Comparison of ENCODE assay signal across 8 mouse cellular contexts in genomic region chr7:28981651-28982273, GRCm38 (mm10). TPM values are rescaled to one million over a fixed set of nuclear protein-coding genes. Genes with fewer than 3 reads are reported as not detected.
DNase-seq lines count a peak whose midpoint lies in the region; ATAC-seq and TF ChIP-seq lines count a peak whose summit lies in the region.

TSS of gene Eif3k (minus strand) at chr7:28981864.
TSS of gene Map4k1 (plus strand) at chr7:28982050.

- no peak for TF ChIP-seq CTCF in lung, adult 2 months (IDR thresholded peaks at IDR 0.05; ENCODE audit: insufficient read depth, low read length)

- intact Hi-C loops in heart, postnatal 25 days (cut with DNase I), result loop anchor here (5.0 to 10.0 kb wide), 3 partner anchors 61 to 323 kb away; partner anchors contain the start of genes Dpf1, Kcnk6 and Yif1b

- peak; percentile 93; the same call in 1 of the 2 replicates for TF ChIP-seq POLR2A in lung, adult 2 months (IDR thresholded peaks at IDR 0.05; ENCODE audit: borderline replicate concordance, extremely low read depth, low read depth, low read length)

- H3K4me2 ChIP-seq in forebrain, embryonic 15.5 days (replicated peaks), result peak within 1 kb of the TSS; percentile 89

- peaks cover 34% of the 10 kb centered on the region for H3K36me3 ChIP-seq in ES-E14 (ENCODE audit: control insufficient read depth, insufficient read depth, low read length, poor library complexity, severe bottlenecking)
- H3K36me3 ChIP-seq in forebrain, embryonic 15.5 days, result peaks cover 26% of the 10 kb centered on the region

- peak within 1 kb of the TSS; percentile 97 for H3K9ac ChIP-seq in ES-E14 (ENCODE audit: insufficient read depth, low read depth, low read length, poor library complexity, severe bottlenecking)
- peak within 1 kb of the TSS; percentile 76 for H3K9ac ChIP-seq in forebrain, embryonic 15.5 days (replicated peaks)

- H3K27ac ChIP-seq in ES-E14 (ENCODE audit: insufficient read depth, low read depth, low read length, poor library complexity, severe bottlenecking), result peak within 1 kb of the TSS; percentile 82
- H3K27ac ChIP-seq in forebrain, embryonic 15.5 days (replicated peaks), result peak within 1 kb of the TSS; percentile 65

- peak; percentile 99 for DNase-seq in ES-E14 (ENCODE audit: low read depth, low spot score)
- peak; percentile 97 for DNase-seq in cerebellum, adult 11-12 months
- peak; percentile 95 for DNase-seq in heart, postnatal 25 days (ENCODE audit: low spot score)
- peak; percentile 96 to 99 for DNase-seq in layer of hippocampus, adult 18-20 months (ENCODE audit: low spot score in 2 of 2)
- peak; percentile 90 for DNase-seq in lung, adult 2 months
- DNase-seq in thymus, adult 18-20 months, result peak; percentile 95 to 98

- under 1% methylated on average over 35 of the region's 36 CpGs for WGBS in forebrain, embryonic 15.5 days
- WGBS in lung, adult 2 months, result under 1% methylated on average over 36 of the region's 36 CpGs

- in situ Hi-C loops in ES-E14 (cut with MboI; ENCODE audit: low sequenced_read_pairs in 2 of 2, unreplicated experiment in 2 of 2), result no loop called here

- no peaks in the 10 kb centered on the region for H3K27me3 ChIP-seq in forebrain, embryonic 15.5 days

- H3K9me3 ChIP-seq in ES-E14 (ENCODE audit: control insufficient read depth, insufficient read depth, low read depth, low read length), result no peaks in the 10 kb centered on the region
- no peaks in the 10 kb centered on the region for H3K9me3 ChIP-seq in forebrain, embryonic 15.5 days

- H3K4me3 ChIP-seq in ES-E14 (ENCODE audit: insufficient read depth in 1 of 2, low read depth in 1 of 2, low read length in 2 of 2, poor library complexity in 1 of 2, severe bottlenecking in 1 of 2), result peak within 1 kb of the TSS; percentile 73 to 95
- peak within 1 kb of the TSS; percentile 65 for H3K4me3 ChIP-seq in forebrain, embryonic 15.5 days
- peak within 1 kb of the TSS; percentile 96 for H3K4me3 ChIP-seq in lung, adult 2 months (replicated peaks; ENCODE audit: extremely low read depth, low read depth, low read length)

- peak; percentile 97 for ATAC-seq in forebrain, embryonic 15.5 days (replicated peaks)
- ATAC-seq in neutrophil, adult 5-6 weeks (ENCODE audit: extremely low read depth, insufficient number of reproducible peaks, low FRiP score, poor library complexity, severe bottlenecking), result peak; percentile 72

- H3K4me1 ChIP-seq in ES-E14 (ENCODE audit: control insufficient read depth in 2 of 2, insufficient read depth in 2 of 2, low read length in 2 of 2, poor library complexity in 1 of 2), result peaks cover 3 to 20% of the 10 kb centered on the region in 2 experiments; a peak in 3 of 4 replicates
- H3K4me1 ChIP-seq in forebrain, embryonic 15.5 days, result peaks cover 19% of the 10 kb centered on the region
- peaks cover 7% of the 10 kb centered on the region for H3K4me1 ChIP-seq in lung, adult 2 months (ENCODE audit: control insufficient read depth, insufficient read depth, low read length)

TF ChIP-seq in ES-E14, 5 proteins besides CTCF, POLR2A, EP300 and RAD21:
- peak; percentile 74; the same call in 1 of the 2 replicates for TF ChIP-seq HCFC1 (IDR thresholded peaks at IDR 0.05; ENCODE audit: borderline replicate concordance, insufficient read depth, low read length)
- TF ChIP-seq ZC3H11A (IDR thresholded peaks at IDR 0.05; ENCODE audit: borderline replicate concordance, low read depth, low read length), result no peak
- peak; percentile 33; the same call in 1 of the 2 replicates for TF ChIP-seq MAFK (IDR thresholded peaks at IDR 0.05; ENCODE audit: insufficient read depth, low read depth, low read length)
- TF ChIP-seq ZNF384 (IDR thresholded peaks at IDR 0.05; ENCODE audit: low read depth, low read length), result peak; percentile 100
- TF ChIP-seq CHD2 (IDR thresholded peaks at IDR 0.05; ENCODE audit: low read depth, low read length), result no peak
TF ChIP-seq in ES-E14: peak in this region for 3.

RNA-seq across cellular contexts. Expression of gene Eif3k, which starts in this region (rescaled TPM):
- 474 and 500 TPM in 2 replicates for total RNA-seq in ES-E14 (2012; rRNA removed)
- polyA plus RNA-seq in forebrain, embryonic 15.5 days (2015; fragmentation: Nextera tagmentation; extraction: Ambion mirVana), result 303 and 307 TPM in 2 replicates
- 100 to 1,000 TPM; 148 to 164 TPM for total RNA-seq in heart, postnatal 25 days (2021)
- total RNA-seq in layer of hippocampus, adult 18-20 months (2021), result 100 to 1,000 TPM; 201 to 212 TPM
- polyA plus RNA-seq in lung, adult 2 months (2012; rRNA removed), result 175 and 234 TPM in 2 replicates
- 191 and 195 TPM in 2 replicates for total RNA-seq in neutrophil, adult 5-6 weeks (2017)

RNA-seq across cellular contexts. Expression of gene Map4k1, which starts in this region (rescaled TPM):
- total RNA-seq in ES-E14 (2012; rRNA removed), result 14.8 and 15.6 TPM in 2 replicates
- polyA plus RNA-seq in forebrain, embryonic 15.5 days (2015; fragmentation: Nextera tagmentation; extraction: Ambion mirVana), result 5.5 and 7.7 TPM in 2 replicates
- 1 to 10 TPM in 1 of 2 experiments, under 1 TPM in 1; 0.44 to 1.3 TPM for total RNA-seq in heart, postnatal 25 days (2021)
- 1 to 10 TPM in 1 of 2 experiments, under 1 TPM in 1; 0.99 to 1.3 TPM for total RNA-seq in layer of hippocampus, adult 18-20 months (2021)
- 16.7 and 17.0 TPM in 2 replicates for polyA plus RNA-seq in lung, adult 2 months (2012; rRNA removed)
- 132 and 154 TPM in 2 replicates for total RNA-seq in neutrophil, adult 5-6 weeks (2017)

Comparison
In these comparisons a context has a peak if more than half of its experiments do, and no peak if none do; other contexts are left out.
1. Peak in every context shown above with its lines: DNase-seq, ATAC-seq, H3K4me3 ChIP-seq and H3K27ac ChIP-seq.